Mouse (Mus musculus) stomach, embryonic 16.5 days (tissue): ENCODE measurements around the gene Crat. TPM values are rescaled to one million over a fixed set of nuclear protein-coding genes. Genes with fewer than 3 reads are reported as not detected.

ENCODE experiments used
- ATAC-seq: fragments of 200-750 bp; cut with Nextera tagmentation; 2 replicates; pipeline ENCODE4 v1.8.0; 2017; ENCODE audit warnings: moderate number of reproducible peaks, moderate TSS enrichment; ENCODE audit not compliant: insufficient read depth, low FRiP score
- H3K27ac ChIP-seq: fragments of 300-500 bp; sonication (generic); 2 replicates; pipeline ENCODE4 v1.5.1; 2014; ENCODE audit warnings: low read length
- H3K27me3 ChIP-seq: fragments of 300-500 bp; sonication (generic); 2 replicates; pipeline ENCODE4 v1.6.1; 2014; ENCODE audit warnings: low read length, control low read depth, mixed read lengths; ENCODE audit not compliant: control insufficient read depth, insufficient read depth
- H3K36me3 ChIP-seq: fragments of 300-500 bp; sonication (generic); 2 replicates; pipeline ENCODE4 v1.6.1; 2014; ENCODE audit warnings: low read length; ENCODE audit not compliant: control insufficient read depth, insufficient read depth
- H3K4me1 ChIP-seq: fragments of 300-500 bp; sonication (generic); 2 replicates; pipeline ENCODE4 v1.6.1; 2014; ENCODE audit warnings: low read length, control low read depth, mixed read lengths; ENCODE audit not compliant: control insufficient read depth, insufficient read depth
- H3K4me2 ChIP-seq: fragments of 300-500 bp; sonication (generic); 2 replicates; pipeline ENCODE4 v1.6.1; 2014; ENCODE audit warnings: low read depth, low read length, mixed read lengths
- H3K4me3 ChIP-seq: fragments of 300-500 bp; sonication (generic); replicated peaks from 2 replicates; pipeline ENCODE4 v1.5.1; 2014; ENCODE audit warnings: mild to moderate bottlenecking, low read length
- H3K9ac ChIP-seq: fragments of 300-500 bp; sonication (generic); 2 replicates; pipeline ENCODE4 v1.6.1; 2014; ENCODE audit warnings: low read length
- H3K9me3 ChIP-seq: fragments of 300-500 bp; sonication (generic); replicated peaks from 2 replicates; pipeline ENCODE4 v1.6.1; 2016; ENCODE audit warnings: low read length, control low read depth; ENCODE audit not compliant: control insufficient read depth
- WGBS: fragments of 180-500 bp; shearing (Covaris S2); extraction: QIAGEN DNeasy Blood & Tissue Kit; methylation state at CpG from one replicate; pipeline ENCODE4 v1.1.7; 2014; 5-methylcytosine and 5-hydroxymethylcytosine counted together
- polyA plus RNA-seq: library from polyadenylated mRNA; unstranded; fragments of >200 nt; fragmentation: Nextera tagmentation; extraction: Ambion mirVana; gene quantifications from 2 replicates; pipeline ENCODE4 v1.2.1, GENCODE M21; 2015

The Crat gene
- polyA plus RNA-seq, 1 experiment from 2014 or later, result 29.0 TPM

GRCm38 (mm10) chr2:30392577-30393369, 22.8 kb downstream of the Crat start:
- Histone ChIP-seq H3K36me3 (0 out of 2 replicates have a peak, but pooled peaks cover 3% of the 10 kb centered on the region), H3K9ac (peak overlapping the region; percentile 86), H3K27ac (peak overlapping the region; percentile 95), H3K4me1 (peaks cover 8% of the 10 kb centered on the region), H3K4me2 (peak overlapping the region; percentile 86), H3K4me3 (peak overlapping the region; percentile 93), H3K27me3 (no peaks in the 10 kb centered on the region), H3K9me3 (no peaks in the 10 kb centered on the region)
- ATAC-seq, result peak; percentile 73
- under 1% methylated on average over 52 of the region's 54 CpGs for WGBS

- Histone ChIP-seq H3K36me3 (no peaks in the 10 kb centered on the region), H3K4me3 (peak within 1 kb of the TSS; percentile 93), H3K4me2 (peak within 1 kb of the TSS; percentile 86), H3K4me1 (peaks cover 8% of the 10 kb centered on the region), H3K9ac (peak within 1 kb of the TSS; percentile 86), H3K27ac (peak within 1 kb of the TSS; percentile 95), H3K27me3 (no peaks in the 10 kb centered on the region), H3K9me3 (no peaks in the 10 kb centered on the region)
- peak; percentile 96 for ATAC-seq
- under 1% methylated on average over 40 of the region's 40 CpGs for WGBS
Measured at GRCm38 (mm10) chr2:30392114-30392576, 23.5 kb downstream of the Crat start, which contains the start of gene Dolpp1. Gene Dolpp1 (plus strand): TSS chr2:30392254.

GRCm38 (mm10) chr2:30389000-30389399, 26.6 kb downstream of the Crat start:
- ATAC-seq, result no peak
- no peaks in the 10 kb centered on the region for H3K27me3 ChIP-seq
- H3K36me3 ChIP-seq, result no peaks in the 10 kb centered on the region
- no peak overlapping the region for H3K4me3 ChIP-seq
- 87% methylated on average over 2 of the region's 2 CpGs for WGBS
- no peaks in the 10 kb centered on the region for H3K9me3 ChIP-seq
- no peak overlapping the region for H3K9ac ChIP-seq
- no peak overlapping the region for H3K27ac ChIP-seq
- no peak overlapping the region for H3K4me2 ChIP-seq
- H3K4me1 ChIP-seq, result peaks cover 8% of the 10 kb centered on the region

- 80% methylated on average over 9 of the region's 9 CpGs for WGBS
- Histone ChIP-seq H3K27ac (no peak overlapping the region), H3K9me3 (no peaks in the 10 kb centered on the region), H3K4me2 (no peak overlapping the region), H3K9ac (no peak overlapping the region), H3K27me3 (no peaks in the 10 kb centered on the region), H3K4me3 (no peak overlapping the region), H3K4me1 (no peaks in the 10 kb centered on the region), H3K36me3 (peaks cover under 1% of the 10 kb centered on the region; the same call in 1 of the 2 replicates)
- ATAC-seq, result no peak
Measured at GRCm38 (mm10) chr2:30386913-30387312, 28.7 kb downstream of the Crat start.

- no peaks in the 10 kb centered on the region for H3K27me3 ChIP-seq
- H3K36me3 ChIP-seq, result peaks cover 5% of the 10 kb centered on the region; the same call in 1 of the 2 replicates
- no peaks in the 10 kb centered on the region for H3K4me1 ChIP-seq
- H3K9me3 ChIP-seq, result no peaks in the 10 kb centered on the region
- ATAC-seq, result no peak
- H3K4me2 ChIP-seq, result no peak overlapping the region
- no peak overlapping the region for H3K9ac ChIP-seq
- no peak overlapping the region for H3K27ac ChIP-seq
- WGBS, result 76% methylated on average over 4 of the region's 4 CpGs
- no peak overlapping the region for H3K4me3 ChIP-seq
Measured at GRCm38 (mm10) chr2:30385591-30385990, 30.0 kb downstream of the Crat start.

GRCm38 (mm10) chr2:30384814-30385213, 30.8 kb downstream of the Crat start:
- no peak for ATAC-seq
- 82% methylated on average over 5 of the region's 5 CpGs for WGBS
- no peak overlapping the region for H3K4me2 ChIP-seq
- no peaks in the 10 kb centered on the region for H3K9me3 ChIP-seq
- peaks cover 5% of the 10 kb centered on the region; the same call in 1 of the 2 replicates for H3K36me3 ChIP-seq
- no peak overlapping the region for H3K9ac ChIP-seq
- H3K4me3 ChIP-seq, result no peak overlapping the region
- H3K27ac ChIP-seq, result no peak overlapping the region
- H3K27me3 ChIP-seq, result no peaks in the 10 kb centered on the region
- H3K4me1 ChIP-seq, result no peaks in the 10 kb centered on the region

- H3K36me3 ChIP-seq, result peaks cover 14% of the 10 kb centered on the region
- H3K9me3 ChIP-seq, result no peaks in the 10 kb centered on the region
- H3K4me1 ChIP-seq, result no peaks in the 10 kb centered on the region
- H3K27ac ChIP-seq, result peak overlapping the region; percentile 55
- no peak overlapping the region for H3K9ac ChIP-seq
- no peak overlapping the region for H3K4me2 ChIP-seq
- no peak overlapping the region for H3K4me3 ChIP-seq
- H3K27me3 ChIP-seq, result no peaks in the 10 kb centered on the region
- no peak for ATAC-seq
- WGBS, result 88% methylated on average over 4 of the region's 4 CpGs
Measured at GRCm38 (mm10) chr2:30381377-30381725, 34.3 kb downstream of the Crat start.

- WGBS, result 85% methylated on average over 10 of the region's 10 CpGs
- H3K4me3 ChIP-seq, result no peak overlapping the region
- H3K36me3 ChIP-seq, result peaks cover 16% of the 10 kb centered on the region
- ATAC-seq, result no peak
- H3K27ac ChIP-seq, result no peak overlapping the region
- no peaks in the 10 kb centered on the region for H3K4me1 ChIP-seq
- H3K9ac ChIP-seq, result no peak overlapping the region
- H3K27me3 ChIP-seq, result no peaks in the 10 kb centered on the region
- no peaks in the 10 kb centered on the region for H3K9me3 ChIP-seq
- no peak overlapping the region for H3K4me2 ChIP-seq
Measured at GRCm38 (mm10) chr2:30380564-30381376, 34.8 kb downstream of the Crat start.

- Histone ChIP-seq H3K4me3 (no peak overlapping the region), H3K27ac (no peak overlapping the region), H3K36me3 (peaks cover 17% of the 10 kb centered on the region), H3K4me1 (no peaks in the 10 kb centered on the region), H3K9ac (no peak overlapping the region), H3K9me3 (no peaks in the 10 kb centered on the region), H3K27me3 (no peaks in the 10 kb centered on the region), H3K4me2 (no peak overlapping the region)
- 78% methylated on average over 7 of the region's 7 CpGs for WGBS
- ATAC-seq, result no peak
Measured at GRCm38 (mm10) chr2:30379307-30379706, 36.3 kb downstream of the Crat start.
